Mouse (Mus musculus): Measurements from ENCODE around the gene Prepl. TPM values are rescaled to one million over a fixed set of nuclear protein-coding genes. Genes with fewer than 3 reads are reported as not detected.

Prepl gene
- total RNA-seq (2021): 10 to 100 TPM; 18.3 to 20.8 TPM
- long read RNA-seq, experiment 1, transcript Prepl-202 (15 exons, 2,734 nt): major isoform, 7 of 15 reads
- long read RNA-seq, experiment 1, transcript Prepl-201 (14 exons, 3,255 nt): minor isoform, 5 of 15 reads
- long read RNA-seq, experiment 1, partial matches to known transcripts: 0 of 15 reads
- long read RNA-seq, experiment 1, other reads (novel, unspliced or antisense): 3 of 15 reads
- long read RNA-seq, experiment 2, transcript Prepl-202 (15 exons, 2,734 nt): major isoform, 5 of 15 reads
- long read RNA-seq, experiment 2, partial matches to known transcripts: 1 of 15 reads
- long read RNA-seq, experiment 2, other reads (novel, unspliced or antisense): 6 of 15 reads

GRCm38 (mm10) chr17:85090120-85091099 is at the start of gene Prepl, which contains the start of gene Camkmt:
TSS of gene Prepl (minus strand) at chr17:85090241.
TSS of gene Camkmt (plus strand) at chr17:85090552.
- peak; percentile 98 for DNase-seq (ENCODE audit: low spot score)

GRCm38 (mm10) chr17:85138393-85138792 is 48.4 kb upstream of the Prepl start:
- DNase-seq (ENCODE audit: low spot score): no peak

- DNase-seq (ENCODE audit: low spot score): peak; percentile 44
Observed at GRCm38 (mm10) chr17:85116643-85117042, 26.6 kb upstream of the Prepl start.

- no peak for DNase-seq (ENCODE audit: low spot score)
Observed at GRCm38 (mm10) chr17:85113441-85113840, 23.4 kb upstream of the Prepl start.

DNA sequence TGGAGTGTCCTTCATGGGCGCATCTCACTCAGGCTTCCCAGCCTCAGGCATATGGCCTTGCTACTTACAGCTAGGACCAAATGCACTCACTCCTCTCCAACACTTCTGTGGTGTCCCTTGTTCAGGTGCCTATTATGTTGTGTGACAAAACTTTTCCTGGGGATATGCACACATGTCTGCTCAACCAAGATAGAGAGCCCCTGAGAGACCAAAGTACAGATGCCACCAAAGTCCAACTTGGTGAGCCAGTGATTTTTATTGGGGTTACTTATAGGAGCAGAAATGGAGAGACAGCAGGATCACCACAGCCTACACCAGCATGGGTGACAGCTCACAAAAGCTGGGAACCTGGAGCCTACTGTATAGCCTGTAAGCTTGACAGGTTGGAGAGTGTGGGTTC is 20.6 kb upstream of the Prepl start:
- DNase-seq (ENCODE audit: low spot score): no peak

DNA sequence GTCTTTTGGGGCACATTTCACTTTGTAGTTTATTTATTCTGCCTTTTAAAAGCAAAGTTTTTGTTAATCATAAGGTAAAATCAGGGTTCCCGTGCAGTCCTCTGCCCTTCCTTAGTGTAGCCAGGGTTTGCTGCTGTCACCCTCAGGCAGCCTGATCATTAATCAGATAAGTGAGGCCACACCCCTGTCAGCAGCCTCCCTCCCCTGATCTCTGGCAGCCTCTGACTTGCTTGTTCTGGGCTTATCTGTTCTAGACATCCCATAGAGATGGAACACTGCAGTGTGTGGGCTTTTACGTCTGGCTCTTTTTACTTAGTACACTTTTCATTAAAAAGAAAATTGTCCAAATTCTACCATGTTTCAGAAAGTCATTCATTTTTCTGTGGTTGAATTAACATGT is 13.3 kb upstream of the Prepl start:
- DNase-seq (ENCODE audit: low spot score): no peak

DNA sequence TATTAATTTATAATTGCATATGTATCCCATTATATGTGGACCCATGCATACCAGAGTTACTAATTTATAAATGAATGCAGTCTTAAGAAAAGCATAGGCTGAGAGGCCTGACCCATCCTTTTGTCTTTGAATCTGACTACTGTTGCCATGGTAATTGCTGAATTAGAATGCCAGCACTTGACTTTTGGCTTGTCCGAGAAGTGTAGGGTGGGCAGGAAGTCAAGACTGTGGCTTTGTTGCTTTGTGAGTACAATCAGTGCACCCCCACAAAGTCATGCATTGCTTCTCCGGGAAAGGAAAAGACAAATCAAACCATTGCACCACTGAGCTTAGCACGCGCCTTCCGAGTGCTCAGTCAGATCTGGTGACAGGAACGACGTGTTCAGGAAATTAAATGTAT is 11.7 kb upstream of the Prepl start:
- no peak for DNase-seq (ENCODE audit: low spot score)

GRCm38 (mm10) chr17:85100232-85100631 is 10.2 kb upstream of the Prepl start:
- no peak for DNase-seq (ENCODE audit: low spot score)

DNA sequence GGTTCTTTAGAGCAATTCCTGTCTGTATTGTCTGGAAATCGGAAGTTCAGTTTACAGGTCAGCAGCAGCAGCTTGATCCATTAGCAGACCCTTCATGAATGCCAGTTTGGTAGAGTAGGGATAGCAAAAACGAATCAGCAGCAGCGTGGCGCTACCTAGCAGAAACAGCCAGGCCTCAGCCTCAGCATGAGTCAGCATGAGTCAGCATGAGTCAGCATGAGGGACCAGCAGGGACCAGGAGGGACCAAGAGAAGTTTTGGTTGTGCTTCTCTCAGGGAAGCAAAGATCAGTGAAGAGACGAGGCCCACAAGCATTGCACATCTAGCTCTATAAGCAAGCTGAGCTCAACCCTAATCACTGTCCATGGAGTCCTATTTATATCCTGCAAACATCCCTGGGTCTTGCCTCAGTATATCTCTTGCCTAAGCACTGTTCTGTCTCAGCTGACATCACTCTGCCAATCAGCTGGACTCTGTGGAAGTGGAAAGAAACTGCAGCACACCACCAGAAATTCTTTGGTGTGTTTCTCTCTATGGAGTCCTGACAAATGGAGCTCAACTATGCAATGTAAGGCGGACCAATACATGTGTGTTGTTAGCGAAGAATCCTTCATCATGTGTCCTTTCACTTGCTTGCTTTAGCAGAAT is 8.8 kb upstream of the Prepl start:
- DNase-seq (ENCODE audit: low spot score): no peak

DNA sequence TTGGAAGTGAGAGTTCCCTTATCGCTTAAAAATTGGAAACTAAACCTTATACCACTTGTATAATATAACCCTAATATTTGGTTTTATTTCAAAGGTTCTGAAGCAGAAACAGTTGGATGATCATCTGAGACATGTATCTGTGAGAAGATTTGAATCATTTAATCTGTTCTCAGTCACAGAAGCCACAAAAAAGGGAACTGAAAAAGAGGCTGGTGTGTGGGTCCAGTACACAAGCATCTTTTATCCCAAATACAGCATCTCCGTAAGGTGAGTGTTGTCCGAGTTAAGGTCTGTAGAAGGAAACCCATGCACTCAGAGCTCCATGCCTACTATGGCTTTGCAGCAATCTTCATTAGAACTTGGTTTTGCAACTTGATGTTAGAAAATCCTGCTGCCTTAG is 6.4 kb upstream of the Prepl start:
- no peak for DNase-seq (ENCODE audit: low spot score)

DNA sequence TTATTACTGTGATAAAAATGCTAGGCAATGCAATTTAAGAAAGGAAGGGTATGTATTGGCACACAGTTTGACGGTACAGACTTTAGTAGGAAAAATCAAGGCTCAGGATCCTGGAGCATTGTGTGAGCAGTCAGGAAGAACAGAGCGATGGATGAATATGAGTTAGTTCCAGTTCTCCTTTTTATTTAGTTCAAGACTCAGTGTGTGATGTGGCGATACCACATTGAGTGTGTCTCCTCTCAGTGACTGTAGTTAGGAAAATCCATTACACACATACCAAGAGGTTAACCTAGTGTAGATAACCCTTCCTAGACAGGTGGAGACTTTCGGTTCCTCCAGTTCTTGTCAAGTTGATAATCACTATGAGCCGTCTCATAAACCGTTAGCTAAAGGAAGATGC is 1.7 kb upstream of the Prepl start:
- DNase-seq (ENCODE audit: low spot score): no peak

DNA sequence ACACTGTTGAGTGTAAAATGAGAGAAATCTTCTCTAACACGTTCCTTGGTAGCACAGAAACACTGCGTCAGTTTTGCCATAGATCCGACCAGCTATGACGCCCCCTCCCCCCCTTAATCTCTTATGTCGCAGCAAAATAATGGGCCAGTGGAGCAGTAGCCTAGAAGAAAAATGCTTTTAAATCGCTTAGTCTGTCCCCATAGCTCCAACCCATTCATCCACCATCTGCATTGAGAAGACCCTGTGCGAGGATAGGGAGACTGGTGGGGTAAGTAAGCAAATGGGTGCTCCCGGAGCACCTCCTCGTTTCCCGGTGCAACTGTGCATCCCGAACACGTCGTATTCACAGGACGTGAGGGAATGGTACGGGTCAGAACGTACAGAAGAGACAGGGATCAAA is 420 bp downstream of the Prepl start:
- DNase-seq (ENCODE audit: low spot score): no peak

DNA sequence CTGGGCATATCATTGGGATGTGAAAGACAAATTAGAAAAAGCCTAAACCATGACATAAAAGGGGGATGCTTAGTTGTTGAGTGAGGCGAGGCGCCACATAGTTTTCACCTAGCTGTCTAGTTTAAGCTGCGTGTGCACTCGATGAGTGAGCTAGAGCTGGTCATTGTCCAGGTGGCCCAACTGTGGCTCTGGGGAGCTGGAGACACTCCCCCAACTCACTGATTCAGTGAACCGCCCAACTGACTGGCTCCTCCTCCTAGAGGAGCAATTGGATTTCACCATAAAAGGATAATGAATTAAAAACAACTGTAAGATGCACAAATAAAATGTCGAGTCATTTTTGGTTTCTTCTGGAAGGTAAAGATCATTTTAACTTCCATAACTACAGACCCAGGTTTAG is 1.0 kb downstream of the Prepl start:
- DNase-seq (ENCODE audit: low spot score): no peak

DNA sequence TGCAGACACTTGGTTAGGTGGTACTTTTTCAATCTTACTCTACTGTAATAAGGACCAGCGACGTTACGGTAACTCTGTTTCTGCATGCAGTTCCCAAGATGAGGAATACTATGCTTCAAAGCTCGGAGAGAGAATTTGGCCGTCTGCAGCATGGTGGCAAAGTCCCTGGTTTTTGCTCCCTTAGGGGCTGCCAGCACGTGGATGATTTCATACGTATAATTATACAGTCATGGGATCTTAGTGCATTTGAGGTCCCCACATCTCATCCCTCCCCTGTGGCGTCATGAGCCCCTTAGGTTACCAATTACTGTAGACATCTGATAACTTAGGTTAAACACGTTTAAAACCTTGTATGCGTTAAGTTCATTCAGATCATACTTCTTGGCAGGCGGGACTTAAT is 1.6 kb downstream of the Prepl start:
- no peak for DNase-seq (ENCODE audit: low spot score)

GRCm38 (mm10) chr17:85087591-85087990 is 2.5 kb downstream of the Prepl start:
- DNase-seq (ENCODE audit: low spot score): peak; percentile 59

- DNase-seq (ENCODE audit: low spot score): peak; percentile 47
Observed at GRCm38 (mm10) chr17:85086501-85086900, 3.5 kb downstream of the Prepl start.

DNA sequence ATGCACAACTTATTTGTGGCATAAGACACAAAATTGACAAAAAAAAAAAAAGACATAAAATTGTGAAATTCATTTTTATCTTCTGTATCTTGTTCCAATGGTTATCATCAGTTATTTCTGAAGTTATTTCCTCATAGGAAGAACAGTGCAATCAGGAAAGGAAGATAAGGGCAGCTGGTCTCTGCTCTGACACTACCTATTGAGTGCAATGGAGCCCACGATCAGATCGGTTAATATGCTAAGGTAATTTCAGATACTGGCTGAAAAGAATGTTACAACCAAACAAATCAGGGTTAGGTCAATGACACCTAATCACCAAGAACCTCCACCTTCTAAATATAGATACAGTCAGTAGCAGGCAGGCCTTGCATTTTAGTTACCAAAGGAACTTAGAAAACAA is 4.7 kb downstream of the Prepl start:
- no peak for DNase-seq (ENCODE audit: low spot score)

DNA sequence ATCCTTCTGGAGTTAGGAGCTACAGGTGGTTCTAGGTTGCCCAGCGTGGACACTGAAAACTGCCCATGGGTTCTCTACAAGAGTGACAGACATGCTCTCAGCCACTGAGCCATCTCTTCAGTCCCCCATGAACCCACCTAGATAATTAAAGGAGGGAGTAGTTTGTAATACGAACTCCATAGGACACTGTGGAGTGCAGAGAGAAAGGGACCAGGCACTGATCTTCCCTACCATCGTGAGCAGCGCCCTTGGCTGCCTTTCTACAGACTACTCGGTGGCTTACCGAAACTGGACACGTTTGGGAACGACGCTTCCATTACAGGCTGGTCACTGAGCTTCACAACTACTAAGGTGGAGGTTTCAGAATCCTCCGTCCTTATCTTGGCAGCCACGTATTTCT is 9.3 kb downstream of the Prepl start:
- no peak for DNase-seq (ENCODE audit: low spot score)

GRCm38 (mm10) chr17:85079276-85079675 is 10.8 kb downstream of the Prepl start:
- no peak for DNase-seq (ENCODE audit: low spot score)

DNA sequence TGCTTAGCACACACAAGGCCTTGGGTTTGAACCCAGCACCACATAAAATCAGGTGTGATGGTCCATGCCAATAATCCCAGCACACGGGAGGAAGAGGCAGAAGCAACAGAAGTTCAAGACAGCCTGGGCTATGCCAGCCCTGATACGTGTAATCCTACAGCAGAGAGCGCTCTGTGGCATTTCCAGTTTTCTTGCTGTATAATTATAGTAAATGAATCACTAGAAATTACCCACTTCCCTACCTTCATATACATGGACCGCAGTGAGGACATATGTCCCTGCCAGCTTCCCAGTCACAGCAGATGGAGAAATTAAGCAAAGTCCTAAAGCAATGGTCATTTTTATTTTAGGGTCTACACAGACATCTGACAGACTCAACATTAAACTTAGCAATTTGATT is 16.0 kb downstream of the Prepl start:
- no peak for DNase-seq (ENCODE audit: low spot score)

DNA sequence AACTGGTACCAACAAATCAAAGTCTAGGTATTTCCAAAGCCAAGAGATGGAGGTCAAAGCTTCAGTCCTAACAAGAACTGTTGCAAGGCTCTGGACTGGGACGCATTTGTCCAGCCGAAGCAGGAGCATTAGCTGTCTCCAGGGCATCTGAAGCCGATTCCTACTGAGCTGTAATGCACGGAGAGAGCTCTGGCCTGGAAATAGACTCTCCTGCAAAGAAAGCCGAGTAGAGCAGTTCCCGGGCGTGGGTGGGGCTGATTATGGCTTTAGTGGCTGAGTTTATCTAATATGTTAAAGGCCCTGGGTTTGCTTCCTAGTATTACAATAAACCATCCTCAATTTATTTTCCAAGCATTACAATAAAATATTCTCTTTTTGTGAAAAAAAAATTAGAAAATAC is 16.8 kb downstream of the Prepl start:
- no peak for DNase-seq (ENCODE audit: low spot score)

- DNase-seq (ENCODE audit: low spot score): no peak
Observed at GRCm38 (mm10) chr17:85072383-85072782, 17.7 kb downstream of the Prepl start.

All from gastrocnemius, adult 18-20 months (tissue).